8 mouse cellular contexts compared by ENCODE assay signal in the genomic region with DNA sequence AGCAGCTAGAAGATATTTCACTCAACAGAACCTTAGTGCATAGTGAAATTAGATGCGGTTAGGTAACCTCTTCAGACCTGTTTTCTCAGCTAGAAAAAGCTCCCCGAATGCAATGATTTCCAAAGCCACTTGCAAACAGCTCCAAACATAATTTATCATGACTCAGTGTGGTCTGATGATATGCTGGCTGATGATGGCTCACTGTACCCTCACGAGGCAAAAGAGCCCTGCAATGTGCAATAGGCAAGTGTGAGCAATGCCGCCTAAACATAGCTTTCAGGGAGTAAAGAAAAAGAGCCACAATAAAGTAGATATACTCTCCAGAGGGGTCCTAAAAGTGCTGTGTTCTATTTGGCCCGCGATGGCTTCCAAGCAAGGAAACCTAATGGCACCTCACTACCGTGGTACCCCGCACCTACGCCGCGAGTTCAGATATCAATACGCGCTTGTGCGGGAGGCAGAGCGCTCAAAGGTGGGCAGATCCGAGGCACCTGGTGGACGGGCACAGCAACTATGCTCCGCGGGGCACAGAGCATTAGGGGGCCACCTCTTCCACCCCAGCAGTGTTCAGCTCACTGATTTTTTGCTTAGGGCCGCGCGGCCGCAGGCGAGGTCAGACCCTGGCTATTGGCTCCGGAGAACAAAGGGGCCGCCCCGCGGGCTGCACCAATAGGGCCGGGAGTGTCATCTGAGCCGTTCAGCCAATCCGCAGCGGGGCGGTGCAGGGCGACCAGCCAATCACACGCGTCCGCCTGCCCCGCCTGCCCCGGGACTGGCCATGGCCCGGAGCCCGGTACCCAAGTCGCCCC. TPM values are rescaled to one million over a fixed set of nuclear protein-coding genes. Genes with fewer than 3 reads are reported as not detected.
DNase-seq lines count a peak whose midpoint lies in the region; ATAC-seq lines count a peak whose summit lies in the region.

A gene (plus strand): TSS at position 793 of the 809 bp plus-strand sequence.

- peak within 1 kb of the TSS; percentile 74 for H3K27ac ChIP-seq in intestine, embryonic 15.5 days

- peak; percentile 96 for DNase-seq in adrenal gland, adult 8-10 months
- DNase-seq in embryo, embryonic 11.5 days (ENCODE audit: low read depth, low spot score), result peak; percentile 90
- DNase-seq in gastrocnemius, postnatal 36 days, result peak; percentile 95 to 98
- DNase-seq in left cerebral cortex, postnatal 25 days (ENCODE audit: low spot score in 2 of 2), result peak; percentile 96 to 97
- peak; percentile 95 for DNase-seq in mesoderm, embryonic 11.5 days (ENCODE audit: low read depth, low spot score)
- peak; percentile 96 for DNase-seq in right cerebral cortex, postnatal 25 days
- DNase-seq in urinary bladder, postnatal 36 days (ENCODE audit: low spot score in 2 of 2), result peak; percentile 94 to 96

- peak within 1 kb of the TSS; percentile 91 for H3K4me2 ChIP-seq in intestine, embryonic 15.5 days (replicated peaks)

- intact Hi-C loops in gastrocnemius, postnatal 36 days (cut with DNase I), result no loop called here
- intact Hi-C loops in left cerebral cortex, postnatal 25 days (cut with DNase I), result loop anchor here (2.0 kb wide), 1 partner anchor 25 kb away; a partner anchor contains a TSS

- 0 out of 2 replicates have a peak, but pooled peaks cover 6% of the 10 kb centered on the region for H3K4me1 ChIP-seq in intestine, embryonic 15.5 days (replicated peaks)

- H3K9ac ChIP-seq in intestine, embryonic 15.5 days, result peak within 1 kb of the TSS; percentile 71

- ATAC-seq in intestine, embryonic 15.5 days, result peak; percentile 99

- H3K4me3 ChIP-seq in intestine, embryonic 15.5 days (replicated peaks), result peak within 1 kb of the TSS; percentile 67

- peaks cover 31% of the 10 kb centered on the region for H3K36me3 ChIP-seq in intestine, embryonic 15.5 days

- H3K9me3 ChIP-seq in intestine, embryonic 15.5 days, result peaks cover 12% of the 10 kb centered on the region

- no peaks in the 10 kb centered on the region for H3K27me3 ChIP-seq in intestine, embryonic 15.5 days (replicated peaks)

- WGBS in intestine, embryonic 15.5 days, result 5% methylated on average over 42 of the region's 42 CpGs

RNA-seq across cellular contexts. Expression of the gene that starts here (rescaled TPM):
- total RNA-seq in adrenal gland, adult 8-10 months (2022), result 10 to 100 TPM; 10.8 to 14.9 (median 13.4) TPM
- 1 to 10 TPM; 5.9 to 6.4 TPM for total RNA-seq in gastrocnemius, postnatal 36 days (2021)
- 5.1 and 5.8 TPM in 2 replicates for polyA plus RNA-seq in intestine, embryonic 15.5 days (2015; fragmentation: Nextera tagmentation; extraction: Ambion mirVana)
- 1 to 10 TPM; 5.0 to 7.2 TPM for total RNA-seq in left cerebral cortex, postnatal 25 days (2021)

Comparison
In these comparisons a context has a peak if more than half of its experiments do, and no peak if none do; other contexts are left out.
1. Peak in every context shown above with its lines: DNase-seq, ATAC-seq, H3K4me3 ChIP-seq and H3K27ac ChIP-seq.